Mouse (Mus musculus) common myeloid progenitor, adult 5-6 weeks (primary cell): ENCODE measurements around the gene Epm2a. TPM values are rescaled to one million over a fixed set of nuclear protein-coding genes. Genes with fewer than 3 reads are reported as not detected.
A peak's percentile ranks its signal among the peaks of the same experiment; 100 is the strongest.

Experiments used
- ATAC-seq: replicated peaks from 2 replicates; pipeline ENCODE4 v1.8.0; 2016; ENCODE audit warnings: low read depth, mild to moderate bottlenecking, moderate TSS enrichment, inconsistent platforms; ENCODE audit not compliant: poor library complexity, severe bottlenecking
- total RNA-seq: library from RNA; stranded (forward); fragments of 200-1000, 187-1606 nt; gene quantifications from 2 replicates; pipeline ENCODE4 v1.2.3, GENCODE M21; 2017

Epm2a gene
- total RNA-seq, 1 experiment from 2014 or later: 6.2 TPM

- no peak for ATAC-seq
Observed at GRCm38 (mm10) chr10:11420071-11420470, 76.9 kb downstream of the Epm2a start.

DNA sequence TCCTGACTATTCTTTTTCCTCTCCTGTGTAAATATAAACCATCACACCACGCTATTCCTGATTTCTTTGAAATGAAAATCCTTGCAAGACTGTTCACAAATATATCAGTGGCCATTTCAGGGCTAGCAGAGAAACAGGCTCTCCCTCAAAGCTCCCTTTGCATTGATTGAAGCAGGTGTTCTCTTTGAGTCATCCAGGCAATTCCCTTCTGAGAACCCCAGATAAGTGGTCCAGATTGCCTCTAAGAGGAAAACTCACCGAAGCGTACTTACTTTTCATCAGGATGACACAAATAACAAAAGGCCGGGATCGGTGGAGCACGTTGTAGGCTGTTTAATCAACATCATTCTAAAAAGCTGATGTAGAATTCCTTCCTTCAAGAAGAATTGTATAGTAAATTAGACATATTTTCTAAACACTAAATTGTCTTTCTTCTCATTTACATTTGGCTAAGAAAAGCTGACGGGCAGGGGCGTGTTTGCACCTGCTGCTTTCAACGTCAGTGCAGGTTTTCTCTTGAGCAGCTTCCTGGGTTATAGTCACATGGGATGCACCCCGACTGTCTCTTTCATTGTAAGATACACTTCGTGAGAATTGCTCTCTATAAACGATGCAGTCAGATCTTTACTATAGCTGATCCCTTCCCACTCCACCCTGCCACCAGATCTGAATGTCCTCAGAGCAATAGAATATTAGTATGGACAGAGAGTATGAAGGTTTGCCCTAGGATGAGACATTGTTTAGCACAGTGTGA is 86.0 kb downstream of the Epm2a start:
- ATAC-seq: no peak

DNA sequence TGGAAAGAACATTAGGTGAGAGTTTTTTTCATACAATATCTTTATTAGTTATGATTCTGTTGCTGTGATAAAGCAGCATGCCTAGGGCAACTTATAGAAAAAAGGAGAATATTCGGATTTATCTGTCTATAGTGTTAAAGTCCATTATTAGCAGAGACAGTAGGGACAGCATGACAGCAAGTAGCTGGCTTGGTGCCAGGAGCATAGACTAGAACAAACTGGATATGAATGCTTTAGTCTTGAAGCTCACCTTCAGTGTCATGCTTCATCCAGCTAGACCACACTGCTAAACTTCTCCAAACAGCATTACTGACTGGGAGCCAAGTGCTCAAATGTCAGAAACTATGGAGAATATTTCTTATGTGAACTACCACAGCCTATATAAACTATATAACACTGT is 93.8 kb downstream of the Epm2a start:
- ATAC-seq: no peak

- no peak for ATAC-seq
Observed at GRCm38 (mm10) chr10:11438461-11438860, 95.3 kb downstream of the Epm2a start.

DNA sequence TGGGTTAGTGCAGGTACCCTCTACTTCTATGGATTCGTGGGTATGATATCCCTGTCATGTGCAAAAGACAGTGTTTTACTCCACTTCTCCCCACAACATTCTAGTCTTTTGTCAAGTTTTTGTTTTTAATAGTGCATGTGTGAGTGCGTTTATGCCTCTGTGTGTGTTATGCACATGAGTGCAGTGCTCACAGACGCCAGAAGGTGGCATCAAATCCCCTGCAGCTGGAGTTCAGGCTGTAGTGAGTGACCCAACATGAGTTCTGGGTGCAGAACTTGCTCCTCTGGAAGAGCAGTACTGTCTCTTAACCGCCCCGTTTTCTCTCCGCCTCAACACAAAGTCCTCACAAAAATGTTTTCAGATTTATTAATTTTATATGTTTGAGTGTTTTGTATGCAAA is 96.1 kb downstream of the Epm2a start:
- ATAC-seq: no peak

GRCm38 (mm10) chr10:11449556-11450305 is 106.5 kb downstream of the Epm2a start:
- ATAC-seq: peak; percentile 97

- ATAC-seq: no peak
Observed at GRCm38 (mm10) chr10:11452537-11452936, 109.3 kb downstream of the Epm2a start.

DNA sequence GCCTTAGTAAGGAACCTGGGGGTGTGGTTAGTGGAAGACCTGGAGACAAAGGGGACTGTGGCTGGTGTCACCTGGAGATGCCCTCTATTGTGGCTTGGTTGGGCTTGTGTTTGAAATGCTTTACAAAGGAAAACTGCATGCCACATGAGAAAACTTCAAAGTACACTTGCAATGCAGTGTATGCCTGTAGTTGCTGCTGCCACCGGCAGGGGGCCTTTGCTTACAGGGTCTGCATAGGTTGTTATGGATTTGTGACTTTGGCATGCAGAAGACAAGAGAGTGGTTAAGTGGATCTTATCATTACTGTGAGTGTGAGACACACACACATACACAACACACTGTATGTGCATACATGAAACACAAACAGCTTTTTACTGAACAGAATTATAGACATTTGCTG is 114.2 kb downstream of the Epm2a start:
- ATAC-seq: 0 out of 2 replicates have a peak, but pooled peaks have one; percentile 22

GRCm38 (mm10) chr10:11491956-11492355 is 148.8 kb downstream of the Epm2a start:
- peak; percentile 98 for ATAC-seq

Other genes starting within 250 kb of the Epm2a start
- gene Shprh, start 194.0 kb upstream of the Epm2a start, total RNA-seq: 25.9 and 28.8 TPM in 2 replicates
- 18.8 and 19.8 TPM in 2 replicates for gene Fbxo30, start 62.1 kb upstream of the Epm2a start, total RNA-seq